Mouse (Mus musculus) heart, adult 2 months (tissue): ENCODE results near the gene Sntb2. TPM values are rescaled to one million over a fixed set of nuclear protein-coding genes. Genes with fewer than 3 reads are reported as not detected.
"Not testable (repeated sequence)": the region's sequence is repeated elsewhere in the genome, so short reads cannot be mapped to it uniquely, and the experiment has no call there.

Source experiments
- DNase-seq, 2 experiments: peaks; one replicate each; pipeline ENCODE4 v3.0.0; 2021
- H3K27ac ChIP-seq: fragments of 200-600 bp; 2 replicates; pipeline ENCODE4 v1.8.1; 2022
- H3K27me3 ChIP-seq: fragments of 200-500 bp; 2 replicates; pipeline ENCODE4 v1.6.1; 2012; ENCODE audit warnings: mild to moderate bottlenecking, low read length, inconsistent platforms, mixed read lengths; ENCODE audit not compliant: control insufficient read depth, insufficient read depth
- H3K36me3 ChIP-seq: fragments of 200-500 bp; 2 replicates; pipeline ENCODE4 v1.6.1; 2012; ENCODE audit warnings: low read length, inconsistent platforms; ENCODE audit not compliant: control insufficient read depth, insufficient read depth
- H3K4me1 ChIP-seq: fragments of 200-500 bp; 2 replicates; pipeline ENCODE4 v1.6.1; 2011; ENCODE audit warnings: low read length; ENCODE audit not compliant: control insufficient read depth, insufficient read depth
- H3K4me3 ChIP-seq: fragments of 200-600 bp; 2 replicates; pipeline ENCODE4 v1.8.1; 2022
- H3K79me2 ChIP-seq: fragments of 200-500 bp; replicated peaks from 2 replicates; pipeline ENCODE4 v1.6.1; 2012; ENCODE audit warnings: mild to moderate bottlenecking, inconsistent platforms, low read length, moderate library complexity, mixed read lengths; ENCODE audit not compliant: control insufficient read depth, insufficient read depth
- H3K9ac ChIP-seq: fragments of 200-500 bp; 2 replicates; pipeline ENCODE4 v1.6.1; 2012; ENCODE audit warnings: low read depth, mild to moderate bottlenecking, control low read depth, inconsistent platforms, low read length, mixed read lengths
- CTCF ChIP-seq: fragments of 200-600 bp; IDR thresholded peaks from 2 replicates; pipeline ENCODE4 v1.8.1; 2022; ENCODE audit warnings: antibody characterized with exemption, mild to moderate bottlenecking, moderate library complexity
- EP300 ChIP-seq: fragments of 200-500 bp; IDR thresholded peaks from 2 replicates; pipeline ENCODE4 v1.6.1; 2011; ENCODE audit warnings: low read depth, low read length, control low read depth; ENCODE audit not compliant: insufficient read depth
- POLR2A ChIP-seq: fragments of 200-500 bp; IDR thresholded peaks from 2 replicates; pipeline ENCODE4 v1.6.1; 2011; ENCODE audit warnings: mild to moderate bottlenecking, low read depth, low read length, control low read depth; ENCODE audit not compliant: insufficient read depth
- WGBS: fragments of 180-500 bp; shearing (Covaris S2); methylation state at CpG from one replicate; pipeline ENCODE4 v1.1.7; 2018; 5-methylcytosine and 5-hydroxymethylcytosine counted together
- intact Hi-C: fragments of 180-260 bp; cut with DNase I; formaldehyde crosslinking; loops from one replicate; pipeline ENCODE4 v1.15.1; 2025
- polyA plus RNA-seq: library from polyadenylated mRNA; depleted of rRNA; stranded (reverse); fragments of >200 nt; gene quantifications from 2 replicates; pipeline ENCODE4 v1.2.3, GENCODE M21; 2012
- total RNA-seq, 2 experiments: library from RNA; stranded (reverse); gene quantifications; 2 replicates each; pipeline ENCODE4 v1.2.3; 2021

Gene Sntb2
- total and polyA plus RNA-seq, 3 experiments = 4.5 to 10.7 (median 10.0) TPM

GRCm38 (mm10) chr8:107031577-107032090 is 96.1 kb downstream of the Sntb2 start:
- Histone ChIP-seq H3K4me1 (peaks cover 7% of the 10 kb centered on the region), H3K27me3 (no peaks in the 10 kb centered on the region), H3K4me3 (peak overlapping the region; percentile 95), H3K9ac (peak overlapping the region; percentile 97), H3K27ac (peak overlapping the region; percentile 87), H3K79me2 (peaks cover 2% of the 10 kb centered on the region; the same call in 1 of the 2 replicates), H3K36me3 (no peaks in the 10 kb centered on the region; the same call in 1 of the 2 replicates)
- intact Hi-C loops = loop anchor here (1.0 kb wide), 2 partner anchors 17 to 25 kb away; partner anchors contain the start of genes Cog8, Nip7 and Pdf
- DNase-seq = no peak
- WGBS = 0% methylated on average over 40 of the region's 40 CpGs
- TF ChIP-seq POLR2A (no peak), CTCF (no peak), EP300 (no peak)

GRCm38 (mm10) chr8:107033609-107034008 is 98.1 kb downstream of the Sntb2 start:
- H3K4me3 ChIP-seq, H3K4me1 ChIP-seq, DNase-seq, H3K79me2 ChIP-seq, H3K9ac ChIP-seq, intact Hi-C loops, H3K36me3 ChIP-seq, H3K27ac ChIP-seq, H3K27me3 ChIP-seq: not testable (repeated sequence)
- WGBS = 95% methylated on average over 2 of the region's 2 CpGs

GRCm38 (mm10) chr8:107035641-107036040 is 100.1 kb downstream of the Sntb2 start:
- no peaks in the 10 kb centered on the region; the same call in 1 of the 2 replicates for H3K36me3 ChIP-seq
- H3K4me1 ChIP-seq = peaks cover 7% of the 10 kb centered on the region
- H3K79me2 ChIP-seq = peaks cover 2% of the 10 kb centered on the region; the same call in 1 of the 2 replicates
- DNase-seq = no peak
- intact Hi-C loops = no loop called here
- WGBS = 88% methylated on average over 3 of the region's 3 CpGs
- H3K27me3 ChIP-seq = no peaks in the 10 kb centered on the region
- TF ChIP-seq POLR2A = no peak
- TF ChIP-seq CTCF = no peak
- no peak for TF ChIP-seq EP300
- no peak overlapping the region for H3K9ac ChIP-seq
- H3K27ac ChIP-seq = no peak overlapping the region
- H3K4me3 ChIP-seq = no peak overlapping the region

- Histone ChIP-seq H3K9ac (no peak overlapping the region), H3K36me3 (no peaks in the 10 kb centered on the region; the same call in 1 of the 2 replicates), H3K27ac (no peak overlapping the region), H3K4me1 (peaks cover 7% of the 10 kb centered on the region), H3K79me2 (peaks cover 2% of the 10 kb centered on the region; the same call in 1 of the 2 replicates), H3K4me3 (no peak overlapping the region), H3K27me3 (no peaks in the 10 kb centered on the region)
- TF ChIP-seq CTCF = no peak
- no peak for TF ChIP-seq POLR2A
- no peak for TF ChIP-seq EP300
- WGBS = 39% methylated on average over 8 of the region's 8 CpGs
- intact Hi-C loops = no loop called here
- DNase-seq = peak in 1 of 2 experiments; percentile 25
Measured at GRCm38 (mm10) chr8:107036626-107037025, 101.1 kb downstream of the Sntb2 start.

GRCm38 (mm10) chr8:107040632-107041031 is 105.1 kb downstream of the Sntb2 start:
- no peak for DNase-seq
- Histone ChIP-seq H3K9ac (no peak overlapping the region), H3K36me3 (peaks cover under 1% of the 10 kb centered on the region), H3K4me3 (no peak overlapping the region), H3K79me2 (no peaks in the 10 kb centered on the region; the same call in 1 of the 2 replicates), H3K27me3 (no peaks in the 10 kb centered on the region), H3K27ac (no peak overlapping the region), H3K4me1 (peaks cover 5% of the 10 kb centered on the region)
- 70% methylated on average over 7 of the region's 7 CpGs for WGBS
- intact Hi-C loops = no loop called here
- TF ChIP-seq POLR2A = no peak
- TF ChIP-seq CTCF = no peak
- TF ChIP-seq EP300 = no peak

- Histone ChIP-seq H3K27ac (no peak overlapping the region), H3K36me3 (peaks cover 13% of the 10 kb centered on the region), H3K4me3 (no peak overlapping the region), H3K9ac (no peak overlapping the region), H3K27me3 (no peaks in the 10 kb centered on the region), H3K4me1 (peaks cover 5% of the 10 kb centered on the region), H3K79me2 (no peaks in the 10 kb centered on the region; the same call in 1 of the 2 replicates)
- intact Hi-C loops = no loop called here
- no peak for DNase-seq
- WGBS = 83% methylated on average over 6 of the region's 6 CpGs
- no peak for TF ChIP-seq POLR2A
- no peak for TF ChIP-seq CTCF
- TF ChIP-seq EP300 = no peak
Measured at GRCm38 (mm10) chr8:107045478-107045877, 109.9 kb downstream of the Sntb2 start.
